Mouse (Mus musculus): Measurements from ENCODE around the gene Smpdl3b. TPM values are rescaled to one million over a fixed set of nuclear protein-coding genes. Genes with fewer than 3 reads are reported as not detected.
A peak's percentile ranks its signal among the peaks of the same experiment; 100 is the strongest.
"Not testable (repeated sequence)": the region's sequence is repeated elsewhere in the genome, so short reads cannot be mapped to it uniquely, and the experiment has no call there.

Smpdl3b gene
- total RNA-seq, 1 experiment from 2014 or later, result 0.74 TPM

GRCm38 (mm10) chr4:132793322-132794004, 36.4 kb upstream of the Smpdl3b start:
- not testable (repeated sequence) for ATAC-seq (replicated peaks in 1 of 2; ENCODE audit: insufficient read depth in 1 of 2, low FRiP score in 2 of 2, low TSS enrichment in 1 of 2, low read depth in 1 of 2, poor library complexity in 2 of 2, severe bottlenecking in 2 of 2)

- ATAC-seq (replicated peaks in 1 of 2; ENCODE audit: insufficient read depth in 1 of 2, low FRiP score in 2 of 2, low TSS enrichment in 1 of 2, low read depth in 1 of 2, poor library complexity in 2 of 2, severe bottlenecking in 2 of 2), result no peak
Measured at GRCm38 (mm10) chr4:132789731-132790130, 32.7 kb upstream of the Smpdl3b start.

- no peak for ATAC-seq (replicated peaks in 1 of 2; ENCODE audit: insufficient read depth in 1 of 2, low FRiP score in 2 of 2, low TSS enrichment in 1 of 2, low read depth in 1 of 2, poor library complexity in 2 of 2, severe bottlenecking in 2 of 2)
Measured at GRCm38 (mm10) chr4:132785228-132785627, 28.2 kb upstream of the Smpdl3b start.

- no peak for ATAC-seq (replicated peaks in 1 of 2; ENCODE audit: insufficient read depth in 1 of 2, low FRiP score in 2 of 2, low TSS enrichment in 1 of 2, low read depth in 1 of 2, poor library complexity in 2 of 2, severe bottlenecking in 2 of 2)
Measured at GRCm38 (mm10) chr4:132783732-132784131, 26.7 kb upstream of the Smpdl3b start.

GRCm38 (mm10) chr4:132780288-132780687, 23.2 kb upstream of the Smpdl3b start:
- ATAC-seq (replicated peaks in 1 of 2; ENCODE audit: insufficient read depth in 1 of 2, low FRiP score in 2 of 2, low TSS enrichment in 1 of 2, low read depth in 1 of 2, poor library complexity in 2 of 2, severe bottlenecking in 2 of 2), result peak; percentile 76 to 84

- no peak for ATAC-seq (replicated peaks in 1 of 2; ENCODE audit: insufficient read depth in 1 of 2, low FRiP score in 2 of 2, low TSS enrichment in 1 of 2, low read depth in 1 of 2, poor library complexity in 2 of 2, severe bottlenecking in 2 of 2)
Measured at GRCm38 (mm10) chr4:132778562-132779201, 21.6 kb upstream of the Smpdl3b start.

GRCm38 (mm10) chr4:132776764-132777163, 19.7 kb upstream of the Smpdl3b start:
- peak; percentile 47 to 66; a peak in 3 of 4 replicates for ATAC-seq (replicated peaks in 1 of 2; ENCODE audit: insufficient read depth in 1 of 2, low FRiP score in 2 of 2, low TSS enrichment in 1 of 2, low read depth in 1 of 2, poor library complexity in 2 of 2, severe bottlenecking in 2 of 2)

- ATAC-seq (replicated peaks in 1 of 2; ENCODE audit: insufficient read depth in 1 of 2, low FRiP score in 2 of 2, low TSS enrichment in 1 of 2, low read depth in 1 of 2, poor library complexity in 2 of 2, severe bottlenecking in 2 of 2), result no peak
Measured at GRCm38 (mm10) chr4:132774905-132775304, 17.9 kb upstream of the Smpdl3b start.

GRCm38 (mm10) chr4:132771776-132772175, 14.7 kb upstream of the Smpdl3b start:
- no peak for ATAC-seq (replicated peaks in 1 of 2; ENCODE audit: insufficient read depth in 1 of 2, low FRiP score in 2 of 2, low TSS enrichment in 1 of 2, low read depth in 1 of 2, poor library complexity in 2 of 2, severe bottlenecking in 2 of 2)

GRCm38 (mm10) chr4:132767914-132768876, 11.1 kb upstream of the Smpdl3b start, which contains the start of gene Rpa2:
TSS of gene Rpa2 (plus strand) at chr4:132768332.
- peak; percentile 98 for ATAC-seq (replicated peaks in 1 of 2; ENCODE audit: insufficient read depth in 1 of 2, low FRiP score in 2 of 2, low TSS enrichment in 1 of 2, low read depth in 1 of 2, poor library complexity in 2 of 2, severe bottlenecking in 2 of 2)

- not testable (repeated sequence) for ATAC-seq (replicated peaks in 1 of 2; ENCODE audit: insufficient read depth in 1 of 2, low FRiP score in 2 of 2, low TSS enrichment in 1 of 2, low read depth in 1 of 2, poor library complexity in 2 of 2, severe bottlenecking in 2 of 2)
Measured at GRCm38 (mm10) chr4:132763125-132763524, 6.1 kb upstream of the Smpdl3b start.

- no peak for ATAC-seq (replicated peaks in 1 of 2; ENCODE audit: insufficient read depth in 1 of 2, low FRiP score in 2 of 2, low TSS enrichment in 1 of 2, low read depth in 1 of 2, poor library complexity in 2 of 2, severe bottlenecking in 2 of 2)
Measured at GRCm38 (mm10) chr4:132762602-132763001, 5.5 kb upstream of the Smpdl3b start.

GRCm38 (mm10) chr4:132760296-132760695, 3.2 kb upstream of the Smpdl3b start:
- ATAC-seq (replicated peaks in 1 of 2; ENCODE audit: insufficient read depth in 1 of 2, low FRiP score in 2 of 2, low TSS enrichment in 1 of 2, low read depth in 1 of 2, poor library complexity in 2 of 2, severe bottlenecking in 2 of 2), result no peak

- no peak for ATAC-seq (replicated peaks in 1 of 2; ENCODE audit: insufficient read depth in 1 of 2, low FRiP score in 2 of 2, low TSS enrichment in 1 of 2, low read depth in 1 of 2, poor library complexity in 2 of 2, severe bottlenecking in 2 of 2)
Measured at GRCm38 (mm10) chr4:132757633-132758351, 740 bp upstream of the Smpdl3b start.

- ATAC-seq (replicated peaks in 1 of 2; ENCODE audit: insufficient read depth in 1 of 2, low FRiP score in 2 of 2, low TSS enrichment in 1 of 2, low read depth in 1 of 2, poor library complexity in 2 of 2, severe bottlenecking in 2 of 2), result peak in 1 of 2 experiments; percentile 21; a peak in 1 of 4 replicates
Measured at GRCm38 (mm10) chr4:132752992-132753391, 4.1 kb downstream of the Smpdl3b start.

GRCm38 (mm10) chr4:132749258-132749982, 7.6 kb downstream of the Smpdl3b start:
- no peak for ATAC-seq (replicated peaks in 1 of 2; ENCODE audit: insufficient read depth in 1 of 2, low FRiP score in 2 of 2, low TSS enrichment in 1 of 2, low read depth in 1 of 2, poor library complexity in 2 of 2, severe bottlenecking in 2 of 2)

Measured in hematopoietic stem cell, adult 5-6 weeks (primary cell).